ENCODE assay signal across 20 mouse cellular contexts in the genomic region with DNA sequence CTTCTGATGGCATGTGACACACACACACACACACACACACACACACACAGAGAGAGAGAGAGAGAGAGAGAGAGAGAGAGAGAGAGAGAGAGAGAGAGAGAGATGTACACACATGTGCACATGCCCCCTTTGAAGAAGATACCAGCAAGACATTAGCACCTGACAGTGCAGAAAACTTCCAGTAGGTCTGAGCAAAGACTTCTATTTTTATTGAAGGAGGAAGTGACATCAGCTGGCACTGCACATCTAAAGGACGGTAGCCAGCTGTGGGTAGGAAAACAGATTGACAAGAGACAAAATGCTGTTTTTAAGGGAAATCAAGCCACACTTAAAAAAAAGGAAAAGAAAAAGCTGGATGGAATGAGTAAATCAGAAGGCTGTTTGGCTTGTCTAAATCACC. TPM values are rescaled to one million over a fixed set of nuclear protein-coding genes. Genes with fewer than 3 reads are reported as not detected.
DNase-seq lines count a peak whose midpoint lies in the region; ATAC-seq lines count a peak whose summit lies in the region.
"Had no signal": no experiment of that assay in that cellular context is flagged by ENCODE, and none has a peak within 500 bp of the region (broad histone marks: within the 10 kb centered on the region; RNA-seq: fewer than 3 reads in every experiment).

No protein-coding gene starts in this region.

- ATAC-seq in activated CD4-positive, CD25-positive, alpha-beta regulatory T cell, adult 4 months = peak; percentile 65
- 0 out of 2 replicates have a peak, but pooled peaks have one; percentile 29 for ATAC-seq in common myeloid progenitor, adult 5-6 weeks (replicated peaks; ENCODE audit: low read depth, poor library complexity, severe bottlenecking)
- peak; percentile 70 for ATAC-seq in inflammation-experienced regulatory T-cells, adult 6 months
- 0 out of 2 replicates have a peak, but pooled peaks have one; percentile 44 for ATAC-seq in megakaryocyte progenitor cell, adult 5-6 weeks (replicated peaks; ENCODE audit: poor library complexity)

- DNase-seq in thymus, postnatal 0 days (ENCODE audit: low spot score) = peak; percentile 1

RNA-seq across cellular contexts. Expression of gene Gm1604a, which starts 11.2 kb away (rescaled TPM):
- not detected for polyA plus RNA-seq in activated CD4-positive, CD25-positive, alpha-beta regulatory T cell, adult 4 months (2017; shearing (Covaris generic))
- total RNA-seq in common myeloid progenitor, adult 5-6 weeks (2017) = 0.41 TPM in 1 of 2 replicates, not detected in the other
- polyA plus RNA-seq in inflammation-experienced regulatory T-cells, adult 6 months (2017; shearing (Covaris generic)) = not detected
- not detected in 2 replicates for total RNA-seq in megakaryocyte progenitor cell, adult 5-6 weeks (2015)
- total RNA-seq in megakaryocyte progenitor cell, adult 5-6 weeks (2017) = 6.0 and 6.4 TPM in 2 replicates
- 1.9 and 2.4 TPM in 2 replicates for polyA plus RNA-seq in thymus, postnatal 0 days (2015; fragmentation: Nextera tagmentation; extraction: Ambion mirVana)
- total RNA-seq: adrenal gland, adult 2 months; adrenal gland, postnatal 10 days; adrenal gland, postnatal 25 days; adrenal gland, postnatal 4 days; CH12.LX; G1E had no signal
- polyA plus RNA-seq: C2C12; embryonic facial prominence, embryonic 11.5 days; embryonic facial prominence, embryonic 13.5 days; embryonic facial prominence, embryonic 15.5 days; erythroblast, embryonic 14.5 days; forebrain, embryonic 10.5 days; forebrain, embryonic 12.5 days; forebrain, embryonic 14.5 days; G1E; Patski had no signal

RNA-seq across cellular contexts. Expression of gene Gm49721, which starts 35.5 kb away (rescaled TPM):
- under 1 TPM in 1 of 2 experiments, not detected in 1; 0.20 TPM for polyA plus RNA-seq in activated CD4-positive, CD25-positive, alpha-beta regulatory T cell, adult 4 months (2017; shearing (Covaris generic))
- total RNA-seq in common myeloid progenitor, adult 5-6 weeks (2017) = not detected in 2 replicates
- under 1 TPM in 1 of 3 experiments, not detected in 2; 0.44 TPM for polyA plus RNA-seq in inflammation-experienced regulatory T-cells, adult 6 months (2017; shearing (Covaris generic))
- not detected in 2 replicates for total RNA-seq in megakaryocyte progenitor cell, adult 5-6 weeks (2015)
- not detected in 2 replicates for total RNA-seq in megakaryocyte progenitor cell, adult 5-6 weeks (2017)
- polyA plus RNA-seq in thymus, postnatal 0 days (2015; fragmentation: Nextera tagmentation; extraction: Ambion mirVana) = 0.31 and 0.83 TPM in 2 replicates
- total RNA-seq: CH12.LX had no signal
- polyA plus RNA-seq: C2C12; embryonic facial prominence, embryonic 13.5 days; embryonic facial prominence, embryonic 15.5 days; erythroblast, embryonic 14.5 days; forebrain, embryonic 10.5 days; forebrain, embryonic 14.5 days; G1E; Patski had no signal

RNA-seq across cellular contexts. Expression of gene Rnaset2b, which starts 43.8 kb away (rescaled TPM):
- polyA plus RNA-seq in activated CD4-positive, CD25-positive, alpha-beta regulatory T cell, adult 4 months (2017; shearing (Covaris generic)) = 100 to 1,000 TPM; 368 to 401 TPM
- total RNA-seq in common myeloid progenitor, adult 5-6 weeks (2017) = 429 and 483 TPM in 2 replicates
- 100 to 1,000 TPM; 273 to 343 (median 324) TPM for polyA plus RNA-seq in inflammation-experienced regulatory T-cells, adult 6 months (2017; shearing (Covaris generic))
- 863 and 899 TPM in 2 replicates for total RNA-seq in megakaryocyte progenitor cell, adult 5-6 weeks (2015)
- 903 and 1,046 TPM in 2 replicates for total RNA-seq in megakaryocyte progenitor cell, adult 5-6 weeks (2017)
- polyA plus RNA-seq in thymus, postnatal 0 days (2015; fragmentation: Nextera tagmentation; extraction: Ambion mirVana) = 410 and 412 TPM in 2 replicates

RNA-seq across cellular contexts. Expression of gene Tagap1, which starts 53.2 kb away (rescaled TPM):
- 10 to 100 TPM; 45.9 to 57.3 TPM for polyA plus RNA-seq in activated CD4-positive, CD25-positive, alpha-beta regulatory T cell, adult 4 months (2017; shearing (Covaris generic))
- 39.2 and 40.2 TPM in 2 replicates for total RNA-seq in common myeloid progenitor, adult 5-6 weeks (2017)
- polyA plus RNA-seq in inflammation-experienced regulatory T-cells, adult 6 months (2017; shearing (Covaris generic)) = 10 to 100 TPM; 39.6 to 71.8 (median 54.0) TPM
- 45.2 and 58.1 TPM in 2 replicates for total RNA-seq in megakaryocyte progenitor cell, adult 5-6 weeks (2015)
- total RNA-seq in megakaryocyte progenitor cell, adult 5-6 weeks (2017) = 34.9 and 46.6 TPM in 2 replicates
- 76.6 and 80.4 TPM in 2 replicates for polyA plus RNA-seq in thymus, postnatal 0 days (2015; fragmentation: Nextera tagmentation; extraction: Ambion mirVana)

Comparison
In these comparisons a context has a peak if more than half of its experiments do, and no peak if none do; other contexts are left out.
1. Peak in every context shown above with its lines: DNase-seq and ATAC-seq.